Mouse (Mus musculus) urinary bladder, adult 2 months (tissue): Measurements from ENCODE around the gene March2. TPM values are rescaled to one million over a fixed set of nuclear protein-coding genes. Genes with fewer than 3 reads are reported as not detected.

ENCODE experiments used
- DNase-seq: peaks from one replicate; pipeline ENCODE4 v3.0.0; 2022; ENCODE audit warnings: low spot score
- polyA plus RNA-seq: library from polyadenylated mRNA; depleted of rRNA; stranded (reverse); fragments of >200 nt; gene quantifications from 2 replicates; pipeline ENCODE4 v1.2.3, GENCODE M21; 2012; rRNA removed

Gene March2
- polyA plus RNA-seq, 1 experiment, result 106 TPM

- DNase-seq, result no peak
These were observed 81.4 kb downstream of the March2 start for GRCm38 (mm10) chr17:33637038-33637437.

Other genes with a start within 250 kb of the March2 start
- 78.8 and 99.6 TPM in 2 replicates for gene Adamts10, start 194.5 kb downstream of the March2 start, polyA plus RNA-seq
- gene Myo1f, start 163.0 kb downstream of the March2 start, polyA plus RNA-seq, result 6.4 and 6.5 TPM in 2 replicates
- 53.8 and 58.6 TPM in 2 replicates for gene Zfp414, start 89.6 kb downstream of the March2 start, polyA plus RNA-seq
- 1.4 and 1.8 TPM in 2 replicates for gene Pram1, start 80.6 kb downstream of the March2 start, polyA plus RNA-seq
- 107 and 131 TPM in 2 replicates for gene Hnrnpm, start 31.8 kb downstream of the March2 start, polyA plus RNA-seq
- 238 and 246 TPM in 2 replicates for gene Rab11b, start 41.9 kb upstream of the March2 start, polyA plus RNA-seq
- gene Angptl4, start 63.2 kb upstream of the March2 start, polyA plus RNA-seq, result 7.7 and 11.3 TPM in 2 replicates
- 65.6 and 79.0 TPM in 2 replicates for gene Kank3, start 91.8 kb upstream of the March2 start, polyA plus RNA-seq
- gene Rps28, start 105.9 kb upstream of the March2 start, polyA plus RNA-seq, result 1,557 and 1,878 TPM in 2 replicates
- 307 and 382 TPM in 2 replicates for gene Ndufa7, start 105.9 kb upstream of the March2 start, polyA plus RNA-seq
- gene Cd320, start 124.4 kb upstream of the March2 start, polyA plus RNA-seq, result 21.4 and 21.5 TPM in 2 replicates
- not detected in 2 replicates for gene Gm7029, start 155.2 kb upstream of the March2 start, polyA plus RNA-seq
- 2.2 and 3.3 TPM in 2 replicates for gene Kifc1, start 172.0 kb upstream of the March2 start, polyA plus RNA-seq
- 0.14 and 0.15 TPM in 2 replicates for gene Platr17, start 186.5 kb upstream of the March2 start, polyA plus RNA-seq
- 28.1 and 31.0 TPM in 2 replicates for gene Daxx, start 190.7 kb upstream of the March2 start, polyA plus RNA-seq
- gene Tapbp, start 197.2 kb upstream of the March2 start, polyA plus RNA-seq, result 84.7 and 122 TPM in 2 replicates
- gene Zbtb22, start 197.2 kb upstream of the March2 start, polyA plus RNA-seq, result 20.1 and 23.1 TPM in 2 replicates
- 132 and 164 TPM in 2 replicates for gene Rgl2, start 210.9 kb upstream of the March2 start, polyA plus RNA-seq
- gene Pfdn6, start 221.7 kb upstream of the March2 start, polyA plus RNA-seq, result 86.5 and 87.2 TPM in 2 replicates
- 15.8 and 17.2 TPM in 2 replicates for gene Wdr46, start 222.0 kb upstream of the March2 start, polyA plus RNA-seq
- gene B3galt4, start 232.8 kb upstream of the March2 start, polyA plus RNA-seq, result 7.7 TPM in 2 replicates
- gene Vps52, start 237.1 kb upstream of the March2 start, polyA plus RNA-seq, result 39.3 and 39.7 TPM in 2 replicates
- 1,060 and 1,160 TPM in 2 replicates for gene Rps18, start 237.3 kb upstream of the March2 start, polyA plus RNA-seq